In the genomic region with DNA sequence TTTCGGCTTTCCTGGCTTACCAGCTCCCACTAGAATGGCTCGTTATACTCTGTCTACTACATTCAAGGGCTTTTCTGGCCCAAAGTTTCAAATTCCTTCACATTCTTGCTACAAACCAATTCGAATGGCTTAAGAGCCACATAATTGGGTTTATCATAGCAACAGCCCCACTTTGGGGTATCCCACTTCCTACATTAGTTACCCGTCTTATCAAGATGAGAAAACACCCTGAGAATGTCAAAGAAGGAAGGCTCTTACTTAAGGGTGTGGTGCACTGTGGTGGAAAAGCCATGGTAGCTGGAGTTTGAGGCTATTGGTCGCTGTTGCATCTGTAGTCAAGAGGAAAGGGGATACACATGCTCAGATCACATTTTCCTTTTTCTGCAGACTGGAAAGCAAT, we compare ENCODE assay signal across 31 mouse cellular contexts.
DNase-seq lines count a peak whose midpoint lies in the region; ATAC-seq lines count a peak whose summit lies in the region.
"Had no signal": no experiment of that assay in that cellular context is flagged by ENCODE, and none has a peak within 500 bp of the region (broad histone marks: within the 10 kb centered on the region; RNA-seq: fewer than 3 reads in every experiment).

No protein-coding gene starts in this region.

- no peak overlapping the region for H3K27ac ChIP-seq in forebrain, embryonic 11.5 days (ENCODE audit: low read depth, low read length)
- H3K27ac ChIP-seq in forebrain, embryonic 12.5 days, result no peak overlapping the region
- H3K27ac ChIP-seq in liver, embryonic 15.5 days (replicated peaks), result peak overlapping the region; percentile 98
- H3K27ac ChIP-seq in forebrain, embryonic 13.5 days, result no peak overlapping the region
- H3K27ac ChIP-seq: forebrain, embryonic 10.5 days; hindbrain, embryonic 10.5 days; limb, embryonic 10.5 days; limb, embryonic 15.5 days; lung, embryonic 15.5 days; midbrain, embryonic 13.5 days; neural tube, embryonic 15.5 days; stomach, embryonic 15.5 days had no signal

- WGBS in forebrain, embryonic 11.5 days, result 81% methylated on average over 5 of the region's 5 CpGs
- WGBS in forebrain, embryonic 12.5 days, result 81% methylated on average over 5 of the region's 5 CpGs
- WGBS in liver, embryonic 15.5 days (ENCODE audit: insufficient replicate concordance), result 39% methylated on average over 5 of the region's 5 CpGs
- WGBS in forebrain, embryonic 13.5 days, result 81% methylated on average over 5 of the region's 5 CpGs

- H3K27me3 ChIP-seq in forebrain, embryonic 11.5 days (ENCODE audit: control insufficient read depth, insufficient read depth, low read length), result no peaks in the 10 kb centered on the region
- no peaks in the 10 kb centered on the region for H3K27me3 ChIP-seq in forebrain, embryonic 12.5 days
- H3K27me3 ChIP-seq in liver, embryonic 15.5 days, result no peaks in the 10 kb centered on the region
- H3K27me3 ChIP-seq in forebrain, embryonic 13.5 days, result no peaks in the 10 kb centered on the region
- H3K27me3 ChIP-seq: CH12.LX; heart, embryonic 12.5 days; limb, embryonic 15.5 days; lung, embryonic 15.5 days; midbrain, embryonic 13.5 days; neural tube, embryonic 15.5 days; stomach, embryonic 15.5 days had no signal

- no peak overlapping the region for H3K9ac ChIP-seq in forebrain, embryonic 11.5 days (ENCODE audit: low read length)
- no peak overlapping the region for H3K9ac ChIP-seq in forebrain, embryonic 12.5 days
- H3K9ac ChIP-seq in liver, embryonic 15.5 days, result peak overlapping the region; percentile 15; the same call in 1 of the 2 replicates
- H3K9ac ChIP-seq in forebrain, embryonic 13.5 days, result no peak overlapping the region
- H3K9ac ChIP-seq: heart, embryonic 12.5 days; limb, embryonic 15.5 days; lung, embryonic 15.5 days; midbrain, embryonic 13.5 days; neural tube, embryonic 15.5 days; stomach, embryonic 15.5 days had no signal

- no peak overlapping the region for H3K4me3 ChIP-seq in forebrain, embryonic 11.5 days (ENCODE audit: low read depth, low read length)
- H3K4me3 ChIP-seq in forebrain, embryonic 12.5 days (replicated peaks), result no peak overlapping the region
- no peak overlapping the region for H3K4me3 ChIP-seq in liver, embryonic 15.5 days (replicated peaks)
- no peak overlapping the region for H3K4me3 ChIP-seq in forebrain, embryonic 13.5 days
- H3K4me3 ChIP-seq: forebrain, embryonic 10.5 days; heart, embryonic 12.5 days; hindbrain, embryonic 10.5 days; limb, embryonic 10.5 days; limb, embryonic 15.5 days; lung, embryonic 15.5 days; megakaryocyte, embryonic 14.5 days; midbrain, embryonic 13.5 days; neural tube, embryonic 15.5 days; stomach, embryonic 15.5 days had no signal

- DNase-seq in forebrain, embryonic 11.5 days (ENCODE audit: low spot score), result peak; percentile 22
- DNase-seq in MEL-GATA-1-ER (ENCODE audit: extremely low read depth, low read depth) (peak; percentile 80), liver (peak; percentile 51)
- DNase-seq in left cerebral cortex, adult 18-20 months (ENCODE audit: low spot score in 2 of 2), result no peak
- no peak for DNase-seq in urinary bladder, postnatal 25 days (ENCODE audit: low spot score)
- DNase-seq: adrenal gland, postnatal 36 days; cerebellum, adult 2 months; cerebellum, postnatal 25 days; gastrocnemius, postnatal 25 days; heart, adult 18-20 months; kidney, adult 8-10 months; kidney, postnatal 10 days; layer of hippocampus, postnatal 36 days; lung, postnatal 36 days; retina, postnatal 1 day; right cerebral cortex, postnatal 14 days had no signal

- H3K4me2 ChIP-seq in forebrain, embryonic 11.5 days (ENCODE audit: low read depth, low read length, severe bottlenecking), result no peak overlapping the region
- H3K4me2 ChIP-seq in forebrain, embryonic 12.5 days, result no peak overlapping the region
- H3K4me2 ChIP-seq in liver, embryonic 15.5 days, result peak overlapping the region; percentile 46
- H3K4me2 ChIP-seq in forebrain, embryonic 13.5 days, result no peak overlapping the region
- H3K4me2 ChIP-seq: heart, embryonic 12.5 days; limb, embryonic 15.5 days; lung, embryonic 15.5 days; midbrain, embryonic 13.5 days; neural tube, embryonic 15.5 days; stomach, embryonic 15.5 days had no signal

- H3K4me1 ChIP-seq in forebrain, embryonic 11.5 days (replicated peaks; ENCODE audit: control insufficient read depth, insufficient read depth, low read length), result no peaks in the 10 kb centered on the region; the same call in 1 of the 2 replicates
- H3K4me1 ChIP-seq in forebrain, embryonic 12.5 days, result peaks cover 14% of the 10 kb centered on the region
- peaks cover 77% of the 10 kb centered on the region for H3K4me1 ChIP-seq in liver, embryonic 15.5 days (replicated peaks)
- 0 out of 2 replicates have a peak, but pooled peaks cover 3% of the 10 kb centered on the region for H3K4me1 ChIP-seq in forebrain, embryonic 13.5 days

- no peaks in the 10 kb centered on the region for H3K36me3 ChIP-seq in forebrain, embryonic 11.5 days (ENCODE audit: control insufficient read depth, insufficient read depth, low read length)
- H3K36me3 ChIP-seq in forebrain, embryonic 12.5 days (replicated peaks), result no peaks in the 10 kb centered on the region
- no peaks in the 10 kb centered on the region for H3K36me3 ChIP-seq in liver, embryonic 15.5 days (replicated peaks)
- no peaks in the 10 kb centered on the region for H3K36me3 ChIP-seq in forebrain, embryonic 13.5 days (ENCODE audit: poor library complexity, severe bottlenecking)
- H3K36me3 ChIP-seq: forebrain, embryonic 10.5 days; G1E; heart, embryonic 12.5 days; hindbrain, embryonic 10.5 days; limb, embryonic 10.5 days; limb, embryonic 15.5 days; lung, embryonic 15.5 days; midbrain, embryonic 13.5 days; neural tube, embryonic 15.5 days; stomach, embryonic 15.5 days had no signal

- no peak for ATAC-seq in forebrain, embryonic 11.5 days (replicated peaks; ENCODE audit: low FRiP score)
- ATAC-seq in forebrain, embryonic 12.5 days (ENCODE audit: low FRiP score), result no peak
- peak; percentile 43 for ATAC-seq in liver, embryonic 15.5 days (ENCODE audit: insufficient read depth)
- no peak for ATAC-seq in forebrain, embryonic 13.5 days
- ATAC-seq: midbrain, embryonic 13.5 days had no signal

- no peaks in the 10 kb centered on the region; the same call in 1 of the 2 replicates for H3K9me3 ChIP-seq in forebrain, embryonic 11.5 days (ENCODE audit: control insufficient read depth, low read length)
- no peaks in the 10 kb centered on the region for H3K9me3 ChIP-seq in forebrain, embryonic 12.5 days
- H3K9me3 ChIP-seq in liver, embryonic 15.5 days (replicated peaks), result no peaks in the 10 kb centered on the region
- no peaks in the 10 kb centered on the region for H3K9me3 ChIP-seq in forebrain, embryonic 13.5 days (replicated peaks)
- H3K9me3 ChIP-seq: forebrain, embryonic 10.5 days; G1E; heart, embryonic 12.5 days; hindbrain, embryonic 10.5 days; limb, embryonic 10.5 days; limb, embryonic 15.5 days; lung, embryonic 15.5 days; midbrain, embryonic 13.5 days; neural tube, embryonic 15.5 days; stomach, embryonic 15.5 days had no signal

Comparison
In these comparisons a context has a peak if more than half of its experiments do, and no peak if none do; other contexts are left out.
1. DNase-seq: peak in forebrain, embryonic 11.5 days (single experiment), MEL-GATA-1-ER (single experiment) and liver (single experiment); none in left cerebral cortex, adult 18-20 months (0 of 2) and urinary bladder, postnatal 25 days (single experiment).